Mouse (Mus musculus): Measurements from ENCODE around the gene Anapc10. TPM values are rescaled to one million over a fixed set of nuclear protein-coding genes. Genes with fewer than 3 reads are reported as not detected.

Gene Anapc10
- polyA plus RNA-seq, 1 experiment from 2014 or later = 41.7 TPM

Other genes starting within 250 kb of the Anapc10 start
- gene Otud4, start 72.2 kb upstream of the Anapc10 start, polyA plus RNA-seq (2016; fragmentation: Nextera tagmentation; extraction: Ambion mirVana) = 18.4 and 19.3 TPM in 2 replicates
- 102 and 116 TPM in 2 replicates for gene Abce1, start 80 bp upstream of the Anapc10 start, polyA plus RNA-seq (2016; fragmentation: Nextera tagmentation; extraction: Ambion mirVana)

Data from hindbrain, embryonic 12.5 days (tissue).